Mouse (Mus musculus) embryonic facial prominence, embryonic 12.5 days (tissue): ENCODE measurements around the gene Vmn1r181. TPM values are rescaled to one million over a fixed set of nuclear protein-coding genes. Genes with fewer than 3 reads are reported as not detected.
"Not testable (repeated sequence)": the region's sequence is repeated elsewhere in the genome, so short reads cannot be mapped to it uniquely, and the experiment has no call there.

Experiments
- ATAC-seq: fragments of 200-750 bp; cut with Nextera tagmentation; 2 replicates; pipeline ENCODE4 v1.8.0; 2017; ENCODE audit not compliant: insufficient number of reproducible peaks, insufficient read depth, low FRiP score, low TSS enrichment
- H3K27ac ChIP-seq: fragments of 300-500 bp; sonication (generic); 2 replicates; pipeline ENCODE4 v1.5.1; 2016; ENCODE audit warnings: mild to moderate bottlenecking
- H3K27me3 ChIP-seq: fragments of 300-500 bp; sonication (generic); 2 replicates; pipeline ENCODE4 v1.6.1; 2016; ENCODE audit warnings: mild to moderate bottlenecking, moderate library complexity
- H3K36me3 ChIP-seq: fragments of 300-500 bp; sonication (generic); 2 replicates; pipeline ENCODE4 v1.6.1; 2016; ENCODE audit warnings: mild to moderate bottlenecking
- H3K4me1 ChIP-seq: fragments of 300-500 bp; sonication (generic); 2 replicates; pipeline ENCODE4 v1.6.1; 2016
- H3K4me2 ChIP-seq: fragments of 300-500 bp; sonication (generic); replicated peaks from 2 replicates; pipeline ENCODE4 v1.6.1; 2016; ENCODE audit warnings: mild to moderate bottlenecking, moderate library complexity
- H3K4me3 ChIP-seq: fragments of 300-500 bp; sonication (generic); 2 replicates; pipeline ENCODE4 v1.5.1; 2016; ENCODE audit warnings: mild to moderate bottlenecking
- H3K9ac ChIP-seq: fragments of 300-500 bp; sonication (generic); 2 replicates; pipeline ENCODE4 v1.6.1; 2016; ENCODE audit warnings: mild to moderate bottlenecking, moderate library complexity
- H3K9me3 ChIP-seq: fragments of 300-500 bp; sonication (generic); 2 replicates; pipeline ENCODE4 v1.6.1; 2016; ENCODE audit warnings: mild to moderate bottlenecking, moderate library complexity
- WGBS: fragments of 180-500 bp; shearing (Covaris S2); methylation state at CpG from one replicate; pipeline ENCODE4 v1.1.7; 2016; 5-methylcytosine and 5-hydroxymethylcytosine counted together
- polyA plus RNA-seq: library from polyadenylated mRNA; unstranded; fragments of >200 nt; fragmentation: Nextera tagmentation; extraction: Ambion mirVana; gene quantifications from 2 replicates; pipeline ENCODE4 v1.2.1, GENCODE M21; 2016

The Vmn1r181 gene
- polyA plus RNA-seq = not detected in 2 replicates

DNA sequence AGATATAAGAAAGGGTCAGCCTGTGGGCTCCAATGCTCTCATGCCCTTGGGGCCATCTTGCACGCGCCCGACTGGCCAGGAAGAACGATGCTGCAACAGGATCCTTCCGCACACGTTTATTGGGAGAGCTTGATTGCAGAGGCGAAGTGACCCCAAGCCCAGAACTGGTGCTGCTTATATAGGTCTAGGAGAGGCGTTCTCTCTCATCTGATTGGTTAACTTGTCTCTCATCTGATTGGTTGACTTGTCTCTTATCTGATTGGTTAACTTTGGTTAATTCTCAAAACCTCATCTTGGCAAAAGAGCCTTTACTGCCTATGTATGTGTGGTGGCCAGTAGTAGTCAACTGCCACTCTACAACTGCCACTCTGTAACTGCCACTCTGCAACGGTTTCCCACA lies at the start of gene Vmn1r181:
Gene Vmn1r181 (plus strand): TSS at position 301 of the 400 bp plus-strand sequence.
- H3K4me3 ChIP-seq, H3K9me3 ChIP-seq, ATAC-seq, H3K36me3 ChIP-seq, H3K4me1 ChIP-seq, H3K27me3 ChIP-seq, H3K9ac ChIP-seq, H3K27ac ChIP-seq, H3K4me2 ChIP-seq: not testable (repeated sequence)
- 84% methylated on average over 9 of the region's 9 CpGs for WGBS

- no peak within 1 kb of the TSS for H3K4me3 ChIP-seq
- no peak within 1 kb of the TSS for H3K9ac ChIP-seq
- WGBS = 41% methylated on average over 2 of the region's 2 CpGs
- no peak within 1 kb of the TSS for H3K27ac ChIP-seq
- no peak for ATAC-seq
- peaks cover 9% of the 10 kb centered on the region; the same call in 1 of the 2 replicates for H3K9me3 ChIP-seq
- no peaks in the 10 kb centered on the region for H3K36me3 ChIP-seq
- no peaks in the 10 kb centered on the region for H3K4me1 ChIP-seq
- H3K27me3 ChIP-seq = no peaks in the 10 kb centered on the region
- no peak within 1 kb of the TSS for H3K4me2 ChIP-seq
These were observed 47.7 kb upstream of the Vmn1r181 start, which contains the start of gene Vmn1r179 for GRCm38 (mm10) chr7:23926678-23927077. Gene Vmn1r179, plus strand, starts transcription at chr7:23926978.

DNA sequence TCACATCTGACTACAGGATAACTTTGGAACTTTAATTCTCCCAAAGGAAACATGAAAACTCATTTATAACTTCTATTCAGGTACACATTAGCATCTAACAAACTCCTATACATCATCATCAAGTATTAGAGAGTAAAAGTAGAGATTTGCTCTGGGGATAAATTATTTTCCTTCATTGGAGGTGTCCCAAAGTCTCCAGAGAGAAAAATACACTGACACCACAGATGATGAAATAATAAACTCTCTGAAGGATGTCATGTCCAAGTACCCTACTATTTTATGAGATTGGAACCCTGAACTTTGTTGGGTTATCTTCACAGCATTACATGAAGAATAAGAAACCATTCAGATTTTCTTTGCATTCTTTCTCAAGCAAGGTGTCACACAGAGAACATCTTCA lies 24.1 kb upstream of the Vmn1r181 start, which contains the start of gene Vmn1r180:
Gene Vmn1r180 (plus strand): TSS at position 301 of the 400 bp plus-strand sequence.
- Histone ChIP-seq H3K4me2 (no peak within 1 kb of the TSS), H3K36me3 (no peaks in the 10 kb centered on the region), H3K4me1 (no peaks in the 10 kb centered on the region), H3K9ac (no peak within 1 kb of the TSS), H3K9me3 (0 out of 2 replicates have a peak, but pooled peaks cover 5% of the 10 kb centered on the region), H3K4me3 (no peak within 1 kb of the TSS), H3K27ac (no peak within 1 kb of the TSS), H3K27me3 (no peaks in the 10 kb centered on the region)
- ATAC-seq = no peak

DNA sequence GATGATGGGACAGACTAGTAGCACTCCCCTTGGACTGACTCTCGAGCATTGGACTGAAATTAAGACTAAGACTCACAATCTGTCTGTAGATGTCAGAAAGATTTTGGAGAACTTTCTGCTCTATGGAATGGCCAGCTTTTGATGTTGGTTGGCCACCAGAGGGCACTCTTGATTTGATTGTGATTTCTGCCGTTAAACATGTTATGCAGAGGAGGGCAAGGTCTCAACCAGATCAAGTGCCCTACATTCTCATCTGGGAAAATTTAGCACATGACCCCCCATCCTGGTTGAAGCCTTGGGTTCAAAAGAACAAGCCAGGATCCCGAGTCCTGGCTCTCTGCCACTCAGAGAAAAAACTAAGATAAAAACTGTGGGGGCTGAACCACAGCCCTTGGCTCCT lies 6.4 kb upstream of the Vmn1r181 start:
- not testable (repeated sequence) for H3K27me3 ChIP-seq, H3K4me1 ChIP-seq, H3K27ac ChIP-seq, H3K36me3 ChIP-seq, ATAC-seq, H3K4me2 ChIP-seq, H3K9ac ChIP-seq, H3K4me3 ChIP-seq
- 0 out of 2 replicates have a peak, but pooled peaks cover 18% of the 10 kb centered on the region for H3K9me3 ChIP-seq
- 53% methylated on average over 3 of the region's 3 CpGs for WGBS

GRCm38 (mm10) chr7:24001391-24001790 lies 27.0 kb downstream of the Vmn1r181 start, which contains the start of gene V1rd19:
Gene V1rd19, plus strand, starts transcription at chr7:24001691.
- Histone ChIP-seq H3K4me3 (no peak within 1 kb of the TSS), H3K36me3 (no peaks in the 10 kb centered on the region), H3K4me2 (no peak within 1 kb of the TSS), H3K27ac (no peak within 1 kb of the TSS), H3K4me1 (no peaks in the 10 kb centered on the region), H3K9ac (no peak within 1 kb of the TSS), H3K27me3 (no peaks in the 10 kb centered on the region), H3K9me3 (peaks cover 6% of the 10 kb centered on the region; the same call in 1 of the 2 replicates)
- ATAC-seq = no peak
- WGBS = 69% methylated on average over 2 of the region's 2 CpGs

Other genes with a start within 250 kb of the Vmn1r181 start
- gene Vmn1r174, start 222.3 kb upstream of the Vmn1r181 start, polyA plus RNA-seq = not detected in 2 replicates
- gene Vmn1r175, start 164.0 kb upstream of the Vmn1r181 start, polyA plus RNA-seq = not detected in 2 replicates
- gene Vmn1r176, start 137.2 kb upstream of the Vmn1r181 start, polyA plus RNA-seq = not detected in 2 replicates
- gene Vmn1r177, start 108.2 kb upstream of the Vmn1r181 start, polyA plus RNA-seq = not detected in 2 replicates
- not detected in 2 replicates for gene Vmn1r178, start 82.6 kb upstream of the Vmn1r181 start, polyA plus RNA-seq
- gene Vmn1r179, start 47.6 kb upstream of the Vmn1r181 start, polyA plus RNA-seq = not detected in 2 replicates
- not detected in 2 replicates for gene Vmn1r180, start 24.0 kb upstream of the Vmn1r181 start, polyA plus RNA-seq
- gene V1rd19, start 27.1 kb downstream of the Vmn1r181 start, polyA plus RNA-seq = not detected in 2 replicates
- not detected in 2 replicates for gene Vmn1r183, start 78.6 kb downstream of the Vmn1r181 start, polyA plus RNA-seq
- gene Zfp180, start 107.3 kb downstream of the Vmn1r181 start, polyA plus RNA-seq = 27.4 and 27.7 TPM in 2 replicates
- 9.1 and 9.8 TPM in 2 replicates for gene Zfp112, start 137.7 kb downstream of the Vmn1r181 start, polyA plus RNA-seq
- 18.3 and 18.4 TPM in 2 replicates for gene Zfp235, start 159.6 kb downstream of the Vmn1r181 start, polyA plus RNA-seq
- 7.5 and 7.6 TPM in 2 replicates for gene Zfp114, start 200.4 kb downstream of the Vmn1r181 start, polyA plus RNA-seq
- 10.1 and 11.3 TPM in 2 replicates for gene Zfp111, start 236.8 kb downstream of the Vmn1r181 start, polyA plus RNA-seq